Mouse (Mus musculus) embryonic facial prominence, embryonic 15.5 days (tissue): ENCODE measurements around the gene Ebi3. TPM values are rescaled to one million over a fixed set of nuclear protein-coding genes. Genes with fewer than 3 reads are reported as not detected.

Experiments
- ATAC-seq: fragments of 200-750 bp; cut with Nextera tagmentation; 2 replicates; pipeline ENCODE4 v1.8.0; 2017; ENCODE audit warnings: low read depth, moderate TSS enrichment; ENCODE audit not compliant: insufficient number of reproducible peaks, low FRiP score, low TSS enrichment
- H3K27ac ChIP-seq: fragments of 300-500 bp; sonication (generic); replicated peaks from 2 replicates; pipeline ENCODE4 v1.5.1; 2015; ENCODE audit warnings: mild to moderate bottlenecking, inconsistent platforms
- H3K27me3 ChIP-seq: fragments of 300-500 bp; sonication (generic); 2 replicates; pipeline ENCODE4 v1.6.1; 2015; ENCODE audit warnings: inconsistent platforms
- H3K36me3 ChIP-seq: fragments of 300-500 bp; sonication (generic); 2 replicates; pipeline ENCODE4 v1.6.1; 2015; ENCODE audit warnings: mild to moderate bottlenecking, inconsistent platforms
- H3K4me1 ChIP-seq: fragments of 300-500 bp; sonication (generic); 2 replicates; pipeline ENCODE4 v1.6.1; 2015; ENCODE audit warnings: inconsistent platforms
- H3K4me2 ChIP-seq: fragments of 300-500 bp; sonication (generic); replicated peaks from 2 replicates; pipeline ENCODE4 v1.6.1; 2015; ENCODE audit warnings: mild to moderate bottlenecking, inconsistent platforms
- H3K4me3 ChIP-seq: fragments of 300-500 bp; sonication (generic); replicated peaks from 2 replicates; pipeline ENCODE4 v1.5.1; 2015; ENCODE audit warnings: mild to moderate bottlenecking, inconsistent platforms
- H3K9ac ChIP-seq: fragments of 300-500 bp; sonication (generic); 2 replicates; pipeline ENCODE4 v1.6.1; 2015; ENCODE audit warnings: inconsistent platforms
- H3K9me3 ChIP-seq: fragments of 300-500 bp; sonication (generic); replicated peaks from 2 replicates; pipeline ENCODE4 v1.6.1; 2016; ENCODE audit warnings: inconsistent platforms
- WGBS: fragments of 180-500 bp; shearing (Covaris S2); methylation state at CpG from one replicate; pipeline ENCODE4 v1.1.7; 2015; 5-methylcytosine and 5-hydroxymethylcytosine counted together
- polyA plus RNA-seq: library from polyadenylated mRNA; unstranded; fragments of >200 nt; fragmentation: Nextera tagmentation; extraction: Ambion mirVana; gene quantifications from 2 replicates; pipeline ENCODE4 v1.2.1, GENCODE M21; 2015

Gene Ebi3
- polyA plus RNA-seq, 1 experiment from 2014 or later: 3.3 TPM

- peak within 1 kb of the TSS; percentile 4; the same call in 1 of the 2 replicates for H3K9ac ChIP-seq
- H3K4me1 ChIP-seq: peaks cover 23% of the 10 kb centered on the region
- H3K4me3 ChIP-seq: peak within 1 kb of the TSS; percentile 32
- peak within 1 kb of the TSS; percentile 22; the same call in 1 of the 2 replicates for H3K4me2 ChIP-seq
- H3K9me3 ChIP-seq: no peaks in the 10 kb centered on the region
- no peak for ATAC-seq
- peaks cover 5% of the 10 kb centered on the region for H3K27me3 ChIP-seq
- H3K27ac ChIP-seq: peak within 1 kb of the TSS; percentile 44
- no peaks in the 10 kb centered on the region for H3K36me3 ChIP-seq
- 35% methylated on average over 13 of the region's 13 CpGs for WGBS
These were observed 53.1 kb downstream of the Ebi3 start, which contains the start of the genes Stap2 and Mpnd for GRCm38 (mm10) chr17:56005415-56006061. Gene Stap2, minus strand, starts transcription at chr17:56005584. Gene Mpnd, plus strand, starts transcription at chr17:56005711.

Other genes with a start within 250 kb of the Ebi3 start
- gene Pot1b, start 240.0 kb upstream of the Ebi3 start, polyA plus RNA-seq: 7.7 and 11.3 TPM in 2 replicates
- gene Adgre4, start 202.7 kb upstream of the Ebi3 start, polyA plus RNA-seq: 0.25 and 0.46 TPM in 2 replicates
- gene Zfp119a, start 73.7 kb upstream of the Ebi3 start, polyA plus RNA-seq: 8.7 and 10.1 TPM in 2 replicates
- 12.2 and 12.7 TPM in 2 replicates for gene Zfp959, start 60.5 kb upstream of the Ebi3 start, polyA plus RNA-seq
- gene Zfp119b, start 3.1 kb upstream of the Ebi3 start, polyA plus RNA-seq: 6.8 and 7.4 TPM in 2 replicates
- 22.8 and 26.0 TPM in 2 replicates for gene Yju2, start 6.5 kb downstream of the Ebi3 start, polyA plus RNA-seq
- gene Shd, start 17.8 kb downstream of the Ebi3 start, polyA plus RNA-seq: 20.4 and 22.2 TPM in 2 replicates
- 12.5 and 16.8 TPM in 2 replicates for gene Fsd1, start 33.9 kb downstream of the Ebi3 start, polyA plus RNA-seq
- gene Stap2, start 52.9 kb downstream of the Ebi3 start, polyA plus RNA-seq: 23.6 and 24.5 TPM in 2 replicates
- gene Mpnd, start 53.1 kb downstream of the Ebi3 start, polyA plus RNA-seq: 91.3 and 97.2 TPM in 2 replicates
- 194 and 201 TPM in 2 replicates for gene Sh3gl1, start 84.0 kb downstream of the Ebi3 start, polyA plus RNA-seq
- 21.6 and 23.0 TPM in 2 replicates for gene Chaf1a, start 87.8 kb downstream of the Ebi3 start, polyA plus RNA-seq
- gene Ubxn6, start 122.4 kb downstream of the Ebi3 start, polyA plus RNA-seq: 46.4 and 51.6 TPM in 2 replicates
- 112 and 119 TPM in 2 replicates for gene Hdgfl2, start 127.0 kb downstream of the Ebi3 start, polyA plus RNA-seq
- 0.08 TPM in 1 of 2 replicates, not detected in the other for gene Plin4, start 157.2 kb downstream of the Ebi3 start, polyA plus RNA-seq
- 0.72 and 1.2 TPM in 2 replicates for gene Plin5, start 165.0 kb downstream of the Ebi3 start, polyA plus RNA-seq
- gene Lrg1, start 169.4 kb downstream of the Ebi3 start, polyA plus RNA-seq: 1.4 and 1.8 TPM in 2 replicates
- 4.2 and 4.6 TPM in 2 replicates for gene Sema6b, start 187.7 kb downstream of the Ebi3 start, polyA plus RNA-seq
- 13.9 and 14.5 TPM in 2 replicates for gene Tnfaip8l1, start 209.8 kb downstream of the Ebi3 start, polyA plus RNA-seq
- 102 and 108 TPM in 2 replicates for gene Mydgf, start 231.3 kb downstream of the Ebi3 start, polyA plus RNA-seq